In genomic region chr4:106005936-106006335, GRCm38 (mm10) we compare ENCODE assay signal across 14 mouse cellular contexts.
"Had no signal": no experiment of that assay in that cellular context is flagged by ENCODE, and none has a peak within 500 bp of the region (broad histone marks: within the 10 kb centered on the region; RNA-seq: fewer than 3 reads in every experiment).

No protein-coding gene starts in this region.

- DNase-seq: lung, adult 18-20 months; lung, embryonic 14.5 days; lung, postnatal 14 days; lung, postnatal 36 days; right cerebral cortex, postnatal 14 days; thymus, adult 18-20 months; thymus, postnatal 14 days; thymus, postnatal 36 days had no signal

- H3K9me3 ChIP-seq: midbrain, embryonic 13.5 days; midbrain, embryonic 15.5 days; neural tube, embryonic 12.5 days had no signal

- H3K27ac ChIP-seq: macrophage; midbrain, embryonic 13.5 days; midbrain, embryonic 15.5 days; neural tube, embryonic 12.5 days had no signal

- H3K9ac ChIP-seq: lung, embryonic 14.5 days; midbrain, embryonic 13.5 days; midbrain, embryonic 15.5 days; neural tube, embryonic 12.5 days had no signal

- H3K4me1 ChIP-seq: megakaryocyte, embryonic 14.5 days; midbrain, embryonic 13.5 days; neural tube, embryonic 12.5 days had no signal

- H3K27me3 ChIP-seq: midbrain, embryonic 13.5 days; midbrain, embryonic 15.5 days; neural tube, embryonic 12.5 days had no signal

- H3K4me3 ChIP-seq: megakaryocyte, embryonic 14.5 days; midbrain, embryonic 13.5 days; midbrain, embryonic 15.5 days; neural tube, embryonic 12.5 days had no signal

- H3K4me2 ChIP-seq: lung, embryonic 14.5 days; midbrain, embryonic 11.5 days; midbrain, embryonic 13.5 days; midbrain, embryonic 15.5 days; neural tube, embryonic 12.5 days had no signal

- ATAC-seq: midbrain, embryonic 13.5 days; midbrain, embryonic 15.5 days had no signal

- H3K36me3 ChIP-seq: midbrain, embryonic 13.5 days; midbrain, embryonic 15.5 days; neural tube, embryonic 12.5 days had no signal
